Mouse (Mus musculus) liver, embryonic 14.5 days (tissue): Measurements from ENCODE around the gene Rnf121.

Experiments
- CTCF ChIP-seq: IDR thresholded peaks from 2 replicates; pipeline ENCODE4 v1.5.1; 2016; ENCODE audit warnings: antibody characterized with exemption, low read depth, control low read depth
- EP300 ChIP-seq: IDR thresholded peaks from 2 replicates; pipeline ENCODE4 v1.6.1; 2016; ENCODE audit warnings: antibody characterized with exemption, low read depth

DNA sequence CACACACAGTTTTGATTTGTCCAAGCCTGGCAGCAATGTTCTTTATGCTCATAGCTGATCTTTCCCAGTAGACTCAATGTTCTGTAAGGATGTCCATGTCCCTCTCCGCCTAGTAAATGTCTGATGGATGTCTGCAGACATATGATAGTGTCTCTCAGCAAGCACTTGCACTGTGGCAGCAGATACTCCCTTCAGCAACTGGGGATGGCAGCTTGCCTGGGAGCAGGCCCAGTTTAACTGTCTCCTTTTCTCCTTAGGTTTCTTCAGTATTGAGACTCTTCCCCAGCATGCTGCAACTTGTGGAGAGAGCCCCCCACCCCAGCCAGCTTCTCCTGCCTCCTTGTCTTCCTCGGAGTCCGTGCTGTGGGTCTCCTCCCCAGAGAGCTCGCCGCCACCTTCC, 16.5 kb upstream of the Rnf121 start:
- no peak for TF ChIP-seq EP300
- no peak for TF ChIP-seq CTCF
